Mouse (Mus musculus): Measurements from ENCODE around the gene Inpp5e.

The Inpp5e gene

GRCm38 (mm10) chr2:26408515-26409356, at the start of gene Inpp5e:
Inpp5e (minus strand) TSS chr2:26409203.
- peak; percentile 97 to 99 for DNase-seq

DNA sequence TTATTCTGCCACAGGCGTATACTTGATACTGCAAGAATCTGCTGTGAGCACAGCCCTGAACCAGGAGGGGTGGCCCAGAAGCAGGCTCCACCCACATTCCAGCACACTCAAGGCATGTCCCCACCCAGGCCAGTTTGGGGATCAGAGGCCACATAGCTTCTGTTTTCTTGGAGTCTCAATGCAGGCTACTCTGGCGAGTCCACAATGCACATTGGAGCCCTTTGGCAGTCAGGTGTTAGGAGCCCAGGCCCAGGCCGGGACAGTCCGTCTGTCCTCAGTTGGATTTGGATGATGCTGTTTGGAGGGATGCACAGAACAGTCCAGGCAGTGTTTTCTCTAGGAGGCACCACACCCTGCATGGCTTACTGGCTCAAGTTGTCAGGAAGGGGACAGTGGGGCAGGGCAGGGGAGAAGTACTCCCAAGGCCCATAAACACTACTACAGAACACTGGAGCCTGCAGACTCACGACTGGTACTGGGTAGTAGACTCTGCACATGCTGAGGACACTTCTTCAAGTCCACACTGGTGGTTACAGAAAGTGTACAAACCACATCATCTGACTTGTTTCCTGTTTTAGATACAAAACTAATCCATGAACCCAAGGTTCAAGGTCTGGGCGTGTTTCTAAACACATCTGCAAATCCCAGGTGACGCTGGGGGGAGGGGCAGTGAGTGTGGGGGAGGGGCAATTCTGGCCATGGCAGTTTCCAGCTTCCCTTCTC, 49.6 kb upstream of the Inpp5e start:
- DNase-seq = peak; percentile 74 to 86

DNA sequence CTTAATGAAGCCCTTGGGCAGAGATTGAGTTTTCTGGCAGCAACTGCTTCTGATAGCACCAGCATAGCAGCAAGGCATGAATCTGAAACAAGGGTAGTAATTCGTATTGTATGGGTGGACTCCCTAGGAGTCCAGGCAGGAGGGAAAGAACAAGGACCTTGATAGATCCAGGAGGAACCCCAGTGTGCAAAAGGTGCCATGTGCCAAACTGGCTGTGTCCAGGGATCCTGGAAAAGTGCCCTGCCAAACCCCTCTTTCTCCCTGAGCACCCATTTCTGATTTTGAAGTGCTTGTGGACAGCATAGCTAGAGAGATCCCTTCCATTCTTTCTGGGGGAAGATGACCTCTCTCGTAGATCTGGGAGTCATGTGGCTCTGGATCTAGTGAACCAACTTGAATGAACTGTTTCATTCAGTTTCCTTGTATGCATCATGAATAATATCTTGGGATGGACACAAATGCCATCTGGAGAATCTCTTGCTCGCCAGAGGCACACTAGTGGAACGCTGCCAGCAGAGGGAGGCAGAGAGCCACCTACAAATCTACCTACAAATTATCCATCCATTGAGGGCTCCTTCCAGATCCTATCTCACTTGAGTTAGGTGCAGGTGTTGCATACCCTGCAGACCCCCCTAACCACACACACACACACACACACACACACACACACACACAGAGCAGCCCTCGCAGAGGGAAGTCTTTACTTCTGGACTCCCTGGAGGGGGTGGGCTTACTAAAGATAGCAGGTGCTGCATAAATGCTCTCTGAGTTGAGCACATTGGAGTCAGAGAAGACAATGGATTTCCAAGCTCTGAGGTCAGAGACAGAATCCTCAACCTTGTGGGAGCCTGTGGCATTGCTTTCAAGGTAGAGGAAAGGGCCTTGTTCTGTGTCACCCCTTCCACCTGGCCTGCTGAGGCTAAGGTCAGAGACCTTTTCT, 40.4 kb upstream of the Inpp5e start:
- peak; percentile 67 to 81 for DNase-seq

DNA sequence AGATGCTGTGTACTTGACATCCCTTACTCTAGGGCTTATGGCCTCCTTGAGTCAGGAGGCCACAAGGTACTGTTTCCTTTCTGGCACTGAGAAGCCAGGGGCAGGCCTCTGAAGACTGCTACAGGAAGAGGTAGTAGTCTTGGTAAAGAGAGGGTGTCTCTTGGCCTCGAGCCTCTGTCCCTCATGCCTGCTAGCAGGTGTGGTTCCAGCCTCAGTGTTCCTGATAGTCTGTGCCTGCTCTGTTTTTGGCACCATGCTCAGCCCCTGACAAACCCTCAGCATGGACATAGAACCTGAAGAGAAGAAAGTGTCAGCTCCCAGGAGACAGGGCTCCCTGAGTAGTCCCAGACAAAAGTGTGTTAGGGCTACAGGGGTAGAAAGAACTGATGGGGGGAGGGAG, 38.4 kb upstream of the Inpp5e start:
- DNase-seq = no peak

- DNase-seq = no peak
These were observed 37.7 kb upstream of the Inpp5e start for GRCm38 (mm10) chr2:26446671-26447070.

DNA sequence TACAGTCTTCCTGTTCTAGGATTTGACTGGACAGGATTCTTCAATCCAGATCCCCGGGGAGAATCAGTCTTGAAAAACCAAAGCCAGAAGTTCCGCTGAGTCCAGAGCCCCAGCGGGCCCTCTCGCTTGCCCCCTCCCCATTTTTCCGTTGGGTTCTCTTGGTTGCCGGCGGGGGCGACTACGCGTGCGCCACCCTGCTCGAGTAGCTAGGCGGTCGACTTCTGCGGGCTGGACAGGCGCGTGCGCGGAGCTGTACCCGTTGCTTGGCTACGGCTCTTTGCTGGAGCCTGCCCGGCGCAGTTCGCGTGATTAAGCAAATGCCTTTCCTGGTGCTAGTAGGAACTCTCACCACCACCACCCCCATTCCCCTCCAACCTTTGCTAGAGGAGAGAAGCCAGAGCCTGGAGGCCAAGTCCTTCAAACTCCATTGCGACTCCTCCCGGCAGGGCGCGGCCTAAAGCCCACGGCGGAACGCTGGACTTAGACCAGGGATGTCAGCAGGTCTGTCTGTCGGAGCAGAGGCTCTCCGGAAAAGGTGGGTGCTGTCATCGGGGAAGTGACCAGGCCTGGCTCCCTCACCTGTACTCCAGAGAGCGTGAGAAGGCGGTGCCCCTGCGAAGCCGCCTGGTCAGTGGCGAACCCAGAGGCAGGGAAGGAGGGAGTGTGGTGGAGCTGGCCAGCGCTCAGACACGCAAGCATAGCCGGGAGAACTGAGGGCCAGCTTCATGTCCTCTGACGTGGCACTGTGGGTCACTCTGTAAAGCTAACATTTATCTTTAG, 36.9 kb upstream of the Inpp5e start:
- peak; percentile 94 to 97 for DNase-seq

GRCm38 (mm10) chr2:26444946-26445665, 36.1 kb upstream of the Inpp5e start, which contains the start of gene Sec16a:
Sec16a (minus strand) TSS chr2:26445216.
- peak; percentile 100 for DNase-seq

DNA sequence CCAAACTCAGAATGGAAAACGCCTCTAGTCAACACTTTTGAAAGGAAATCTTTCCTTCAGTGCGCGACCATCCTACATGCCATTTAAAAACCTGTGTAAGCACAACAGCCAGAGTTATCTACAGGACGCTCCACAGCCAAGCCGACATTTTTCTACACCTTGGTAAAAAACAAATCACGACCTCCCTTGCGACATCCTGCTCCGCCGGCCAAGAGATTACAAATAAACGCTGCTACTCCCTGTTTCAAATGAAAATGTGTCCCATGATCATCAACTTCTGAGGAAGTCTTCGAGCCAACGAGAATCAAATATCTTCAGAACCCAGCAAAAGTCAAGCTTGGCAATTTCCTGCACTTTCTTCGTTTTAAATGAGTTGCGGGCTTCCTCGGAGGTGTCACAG, 35.4 kb upstream of the Inpp5e start:
- peak in 1 of 2 experiments; percentile 42 for DNase-seq

GRCm38 (mm10) chr2:26443876-26444275, 34.9 kb upstream of the Inpp5e start:
- DNase-seq = no peak

DNA sequence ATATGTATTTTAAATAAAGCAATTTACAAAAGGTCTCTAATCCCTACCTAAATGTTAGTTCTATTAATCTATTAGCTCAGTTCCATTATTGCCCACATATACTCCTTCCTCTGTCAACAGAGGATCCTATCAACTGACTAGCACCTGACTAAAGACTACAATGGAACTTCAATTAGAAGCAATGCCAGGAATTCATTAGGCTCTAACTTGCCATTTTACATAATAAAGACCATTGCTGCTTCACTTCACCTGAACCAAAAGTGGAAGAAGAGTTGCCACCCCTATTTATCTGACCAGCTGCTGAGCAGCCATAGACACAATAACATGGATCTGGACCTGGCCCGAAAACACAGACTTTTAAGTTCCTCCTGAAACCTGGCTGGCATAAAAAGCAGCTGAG, 33.8 kb upstream of the Inpp5e start:
- DNase-seq = no peak

GRCm38 (mm10) chr2:26441688-26442087, 32.7 kb upstream of the Inpp5e start:
- no peak for DNase-seq

GRCm38 (mm10) chr2:26441261-26441660, 32.3 kb upstream of the Inpp5e start:
- no peak for DNase-seq

DNA sequence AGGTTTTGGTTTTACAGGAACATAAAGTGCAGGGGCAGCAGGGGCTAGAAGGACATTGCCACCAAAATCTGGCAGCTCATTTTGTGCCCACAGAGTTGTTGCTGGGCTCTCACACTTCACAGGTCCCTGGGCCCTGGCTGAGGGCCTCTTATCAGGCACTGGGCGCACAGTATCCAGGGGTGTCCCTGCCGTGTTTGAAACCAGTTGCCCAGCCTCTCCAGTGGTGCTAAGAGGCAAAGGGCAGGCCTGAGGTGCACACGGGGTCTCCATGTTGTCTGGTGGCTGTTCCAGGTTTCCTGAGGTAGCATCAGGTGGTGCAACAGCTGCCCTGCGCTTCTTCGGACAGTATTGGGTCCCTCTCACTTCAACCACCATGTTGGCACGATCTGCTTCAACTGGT, 30.7 kb upstream of the Inpp5e start:
- DNase-seq = peak in 1 of 2 experiments; percentile 16

DNA sequence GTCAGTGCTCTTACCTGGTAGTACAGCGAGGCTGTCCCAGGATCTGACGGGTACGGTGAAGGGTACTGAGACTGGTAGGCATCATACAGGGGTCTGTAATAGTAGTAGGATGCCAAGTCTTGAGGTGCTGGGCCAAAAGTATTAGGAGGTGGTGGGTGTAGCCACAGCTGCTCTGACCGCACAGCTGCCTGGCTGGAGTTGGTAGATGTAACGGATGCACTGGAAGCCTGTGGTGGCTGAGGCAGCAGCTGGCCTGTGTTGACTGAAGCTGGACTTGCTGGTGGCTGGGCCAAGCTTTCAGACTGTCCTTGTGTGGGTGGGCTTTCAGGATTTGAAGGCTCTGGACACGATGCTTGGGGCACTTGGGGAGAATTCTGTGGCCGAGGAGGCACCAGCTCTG, 29.4 kb upstream of the Inpp5e start:
- DNase-seq = peak in 1 of 2 experiments; percentile 23

DNA sequence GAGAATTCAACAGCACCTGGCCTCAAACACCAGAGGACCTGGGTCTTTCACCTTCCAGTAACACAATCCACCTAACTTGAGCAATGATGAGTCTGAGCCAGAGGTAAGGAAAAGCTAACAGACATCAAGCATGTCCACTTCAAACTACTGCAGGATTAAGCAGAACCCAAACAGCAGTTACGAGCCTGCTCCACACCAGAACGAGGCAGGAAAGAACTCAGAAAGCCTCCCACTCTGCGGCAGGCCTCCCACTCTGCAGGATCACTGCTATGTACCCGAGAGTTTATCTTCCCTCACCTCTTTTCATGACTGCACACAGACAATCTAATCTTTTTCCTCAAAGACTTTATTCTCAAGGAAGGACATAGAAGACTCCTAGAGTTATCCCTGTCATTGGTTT, 28.2 kb upstream of the Inpp5e start:
- peak in 1 of 2 experiments; percentile 9 for DNase-seq

DNA sequence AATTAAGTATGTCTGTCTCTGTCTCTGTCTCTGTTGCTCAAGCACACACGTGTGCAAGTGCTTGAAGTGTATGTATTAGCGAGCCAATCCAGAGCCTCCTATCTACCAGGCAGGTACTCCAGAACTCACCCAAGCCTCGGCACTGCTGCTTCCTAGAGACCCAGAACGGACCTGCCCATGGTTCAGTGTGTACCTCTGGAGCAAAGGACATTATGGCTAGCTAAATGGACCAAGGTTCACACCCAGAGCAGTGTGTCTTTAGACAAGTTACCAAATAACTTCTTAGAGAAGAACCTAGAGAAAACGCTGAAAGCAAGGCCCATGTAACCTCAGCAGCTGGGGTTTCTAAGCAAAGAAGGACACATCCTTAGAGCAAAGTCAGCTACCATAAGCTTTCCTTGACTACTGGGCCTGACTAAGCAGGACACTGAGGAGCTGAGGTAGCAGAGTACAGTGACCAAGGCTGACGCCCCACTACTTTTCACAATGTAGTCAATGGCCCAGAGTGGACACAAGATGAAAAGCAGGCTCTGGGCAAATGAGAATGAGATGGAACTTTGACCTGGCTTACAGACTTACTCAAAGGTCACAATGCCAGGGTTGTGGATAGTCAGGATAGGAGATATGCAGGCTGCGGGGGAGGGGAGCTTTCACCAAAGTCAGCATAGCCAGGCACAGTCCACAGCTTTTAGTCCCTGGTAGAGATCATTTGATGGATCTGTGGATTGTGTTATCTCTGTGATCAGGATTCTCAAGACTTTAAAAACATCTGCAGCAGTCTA, 26.0 kb upstream of the Inpp5e start:
- DNase-seq = peak in 1 of 2 experiments; percentile 10

- DNase-seq = no peak
These were observed 20.8 kb upstream of the Inpp5e start for GRCm38 (mm10) chr2:26429851-26430250.

DNA sequence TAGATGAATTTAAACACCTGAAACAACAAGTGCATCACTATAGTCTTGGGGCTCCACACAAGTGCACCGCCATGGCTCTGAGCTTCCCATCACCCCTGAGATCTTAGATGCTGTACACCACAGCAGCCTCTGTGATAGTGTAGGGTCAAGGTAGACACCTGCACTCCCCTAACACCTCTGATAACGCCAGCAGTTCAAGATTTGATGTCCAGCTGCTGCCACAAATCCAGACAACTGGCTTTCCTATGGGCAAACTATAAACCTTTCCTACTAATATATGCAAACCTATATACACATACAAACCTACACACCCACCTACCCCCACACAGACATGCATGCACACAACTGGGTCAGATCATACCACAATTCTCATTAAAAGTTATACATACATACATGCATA, 15.5 kb upstream of the Inpp5e start:
- peak in 1 of 2 experiments; percentile 11 for DNase-seq

GRCm38 (mm10) chr2:26423086-26423485, 14.1 kb upstream of the Inpp5e start:
- DNase-seq = peak in 1 of 2 experiments; percentile 26

GRCm38 (mm10) chr2:26421969-26422368, 13.0 kb upstream of the Inpp5e start:
- DNase-seq = peak in 1 of 2 experiments; percentile 16

Data from lung, postnatal 4 days (tissue).